Mouse (Mus musculus) layer of hippocampus, adult 9-11 months (tissue): ENCODE measurements at regions not wholly inside any gene's neighbourhood (a gene's known extent, or its start where the extent isn't known, plus 50 kb on each side); places are given as distances from the start of the nearest gene placed in this dataset.

Experiments used
- DNase-seq: peaks from one replicate; pipeline ENCODE4 v3.0.0; 2022

GRCm38 (mm10) chr13:83731481-83732006, 227.7 kb downstream of the Mef2c start:
- DNase-seq: no peak

DNA sequence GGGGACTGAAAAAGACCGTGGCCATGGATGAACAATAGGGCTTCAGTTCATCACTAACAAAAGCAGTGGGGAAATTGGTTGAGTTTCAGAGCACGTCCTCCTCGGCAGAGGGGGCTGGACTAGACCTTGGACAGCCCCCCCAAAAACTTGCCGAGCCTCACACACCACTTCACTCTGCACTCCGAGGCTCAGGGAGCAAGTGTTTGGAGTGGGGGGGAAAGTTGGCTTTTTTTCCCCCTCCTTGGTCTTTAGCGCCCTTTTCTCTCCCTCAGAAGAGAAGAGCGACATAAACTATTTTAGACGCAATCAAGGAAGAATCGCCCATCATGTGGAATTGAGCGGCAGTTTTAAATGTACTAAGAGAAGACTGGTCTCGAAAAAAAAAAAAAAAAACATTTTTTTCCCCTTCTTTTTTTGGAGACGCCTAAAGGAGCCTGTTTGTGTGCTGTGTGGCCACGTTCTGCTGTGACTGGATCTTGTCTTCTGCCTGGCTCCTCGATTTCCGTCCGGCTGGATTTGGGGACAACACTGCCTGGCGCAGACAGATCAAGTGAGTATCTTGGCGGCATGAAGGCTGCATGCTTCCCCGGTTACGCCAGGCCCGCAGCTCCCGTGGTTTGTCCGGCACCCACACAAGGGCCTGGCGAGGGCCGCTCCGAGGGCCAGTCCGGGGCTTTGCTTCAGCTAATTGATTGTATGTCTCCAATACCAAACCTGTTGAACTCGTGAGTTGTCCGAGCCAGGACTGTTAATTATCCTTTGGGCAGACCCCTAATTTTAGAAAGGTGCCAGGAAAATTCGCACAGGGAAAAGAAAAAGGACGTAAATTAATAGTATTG, 228.7 kb downstream of the Mef2c start:
- DNase-seq: peak; percentile 79

GRCm38 (mm10) chr13:83733231-83733990, 229.6 kb downstream of the Mef2c start:
- no peak for DNase-seq

GRCm38 (mm10) chr13:83733991-83734610, 230.3 kb downstream of the Mef2c start:
- no peak for DNase-seq

DNA sequence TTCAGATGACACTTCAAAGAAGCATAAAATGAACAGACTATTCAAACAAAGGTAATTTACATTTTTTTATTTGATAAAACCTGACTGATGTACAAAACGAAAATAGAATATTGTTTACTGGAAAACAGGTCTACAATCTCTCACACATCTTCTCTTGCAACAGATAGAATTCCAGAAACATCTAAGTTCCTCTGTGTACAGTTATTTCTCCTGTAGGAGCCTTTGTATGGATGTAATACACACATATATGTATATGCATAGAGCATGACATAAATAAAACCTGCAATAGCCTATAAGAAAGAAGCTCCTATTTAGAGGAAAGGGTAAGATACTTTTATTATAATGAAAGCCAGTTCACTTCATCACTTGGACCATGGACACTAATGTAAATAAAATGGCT, 230.8 kb downstream of the Mef2c start:
- no peak for DNase-seq

- DNase-seq: no peak
These were observed 231.3 kb downstream of the Mef2c start for GRCm38 (mm10) chr13:83735101-83735500.

DNA sequence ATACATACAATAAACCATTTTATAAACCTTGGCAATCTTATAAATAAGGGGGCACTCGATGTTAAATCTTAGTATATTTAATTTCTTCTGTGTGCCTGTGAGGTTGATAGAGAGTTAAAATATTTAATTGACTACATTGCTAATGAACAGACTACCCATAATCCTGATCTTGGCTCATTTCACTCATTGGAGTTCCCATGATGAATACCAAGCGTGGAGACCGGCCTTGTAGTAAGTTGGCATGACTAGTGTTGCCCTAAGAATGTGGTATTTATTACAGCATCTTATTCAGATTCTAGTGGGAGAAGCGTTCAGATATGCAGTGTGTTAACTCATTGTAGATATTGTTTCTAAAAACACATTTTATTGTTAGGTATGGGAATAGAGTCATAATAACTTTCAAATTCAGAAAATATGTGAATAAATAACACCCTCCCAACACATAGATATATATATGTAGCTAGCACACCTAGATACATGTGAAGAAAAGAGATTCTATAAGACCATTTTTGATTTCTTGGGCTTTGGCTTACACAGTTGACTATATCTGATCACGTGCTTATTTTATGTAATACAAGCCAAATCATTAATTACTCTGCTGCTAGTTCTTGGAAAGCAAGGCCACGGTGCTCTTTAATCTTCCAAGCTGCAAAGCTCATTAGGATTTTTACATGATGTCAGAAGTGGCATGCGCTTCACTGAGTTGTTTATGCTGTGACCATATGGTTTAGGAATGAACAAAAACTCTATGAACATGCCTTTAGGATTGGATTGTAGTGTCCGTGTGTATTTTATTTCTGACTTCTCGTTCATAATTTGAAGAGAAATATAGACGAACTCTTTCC, 232.0 kb downstream of the Mef2c start:
- no peak for DNase-seq

GRCm38 (mm10) chr13:83737031-83737825, 233.4 kb downstream of the Mef2c start:
- DNase-seq: no peak

DNA sequence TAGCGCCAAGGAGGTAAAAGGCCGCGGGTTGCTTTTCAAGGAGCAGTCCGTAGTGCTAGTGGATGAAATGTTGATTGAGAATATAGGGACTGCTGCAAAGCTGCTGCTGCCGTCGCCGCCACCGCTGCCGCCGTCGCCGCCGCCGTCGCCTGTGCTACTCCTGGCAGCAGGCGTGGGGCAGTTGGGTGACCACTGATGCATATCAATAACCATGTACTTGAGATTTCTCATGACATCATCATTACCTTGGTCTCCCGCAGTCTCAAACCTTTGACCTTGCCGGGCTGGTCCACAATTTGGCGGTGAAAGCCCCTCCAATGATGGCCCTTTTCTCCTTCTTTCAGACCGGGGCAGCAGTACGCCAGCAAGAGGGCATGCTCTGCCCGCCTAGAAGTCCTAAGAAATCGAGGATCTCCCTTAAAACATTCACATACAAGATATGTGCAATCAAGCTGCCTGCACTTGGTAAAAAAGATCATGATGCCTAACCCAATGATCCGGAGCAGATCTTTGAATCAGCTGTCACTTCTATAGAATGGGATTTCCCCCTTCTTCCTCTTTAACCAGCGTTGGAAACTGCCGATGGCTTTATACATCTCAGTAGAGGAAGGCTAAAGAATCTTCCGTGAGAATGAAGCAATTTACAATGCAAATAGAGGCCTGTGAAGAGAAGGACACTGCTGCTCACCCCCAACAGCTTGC, 234.1 kb downstream of the Mef2c start:
- no peak for DNase-seq

- DNase-seq: no peak
These were observed 234.7 kb downstream of the Mef2c start for GRCm38 (mm10) chr13:83738528-83738981.

DNA sequence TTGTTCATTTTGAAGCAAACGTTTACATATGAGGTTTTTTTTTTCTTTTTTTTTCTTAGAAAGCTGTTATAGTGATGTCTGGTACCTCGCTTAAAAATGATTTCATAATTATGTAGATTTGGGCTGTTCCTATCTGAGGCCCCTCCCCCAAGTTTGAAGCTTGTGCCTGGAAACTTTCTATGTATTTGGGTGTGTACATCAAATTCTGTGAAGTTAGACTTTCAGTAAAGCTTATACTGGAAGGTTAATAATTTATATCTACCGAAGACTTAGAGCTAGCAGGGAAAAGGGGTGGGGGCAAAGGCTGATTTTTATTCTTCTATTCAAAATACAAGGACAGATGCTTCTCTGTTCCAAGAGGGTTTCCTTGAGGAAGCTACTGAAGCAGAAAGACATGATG, 235.3 kb downstream of the Mef2c start:
- no peak for DNase-seq

DNA sequence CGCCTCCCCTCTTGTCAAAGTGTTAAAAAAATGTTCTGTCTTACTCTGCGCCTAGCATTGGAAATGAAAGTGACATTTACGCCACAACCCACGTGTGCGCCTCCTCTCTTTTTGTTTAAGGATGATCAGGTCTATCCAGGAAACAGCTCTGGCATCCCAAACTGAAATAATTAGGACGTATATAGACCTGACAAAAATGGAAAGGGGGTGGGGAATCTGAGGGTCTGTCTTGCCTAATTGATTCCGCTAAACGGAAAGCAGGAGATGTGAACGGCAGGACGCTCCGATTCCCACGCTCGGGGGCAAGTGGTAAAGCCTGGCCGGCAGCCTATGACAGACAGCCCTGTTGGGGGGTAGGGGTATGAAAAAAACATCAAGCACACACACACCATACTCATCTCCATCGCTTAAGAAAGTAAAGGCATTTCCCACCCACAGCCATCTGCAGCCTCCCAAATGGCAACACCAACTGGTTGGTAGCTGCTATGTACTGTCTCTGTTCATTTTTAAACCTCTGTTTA, 235.8 kb downstream of the Mef2c start:
- DNase-seq: peak; percentile 93

- DNase-seq: no peak
These were observed 236.3 kb downstream of the Mef2c start for GRCm38 (mm10) chr13:83740101-83740500.

GRCm38 (mm10) chr13:83740771-83741170, 236.9 kb downstream of the Mef2c start:
- DNase-seq: no peak

DNA sequence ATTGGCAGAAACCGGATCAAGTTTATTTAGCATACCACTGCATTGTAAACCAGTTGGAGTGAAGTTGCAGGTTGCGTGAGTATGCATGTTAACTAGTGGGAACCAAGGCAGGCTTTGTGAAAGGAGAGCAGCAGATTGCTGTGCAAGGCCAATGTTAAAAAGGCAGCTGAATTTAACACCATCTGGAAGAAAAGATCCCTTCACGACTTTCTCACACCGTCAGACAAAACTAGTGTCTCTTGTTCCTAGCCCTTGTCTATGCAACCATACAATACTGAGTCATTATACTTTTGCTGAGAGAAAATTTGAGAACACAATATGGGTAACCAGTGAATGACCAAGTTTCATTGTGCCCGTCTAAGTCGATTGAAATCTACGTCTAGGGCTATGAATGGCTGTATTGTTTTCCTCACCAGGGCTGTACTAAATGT, 237.8 kb downstream of the Mef2c start:
- peak; percentile 51 for DNase-seq

GRCm38 (mm10) chr13:83742102-83742501, 238.3 kb downstream of the Mef2c start:
- DNase-seq: no peak

DNA sequence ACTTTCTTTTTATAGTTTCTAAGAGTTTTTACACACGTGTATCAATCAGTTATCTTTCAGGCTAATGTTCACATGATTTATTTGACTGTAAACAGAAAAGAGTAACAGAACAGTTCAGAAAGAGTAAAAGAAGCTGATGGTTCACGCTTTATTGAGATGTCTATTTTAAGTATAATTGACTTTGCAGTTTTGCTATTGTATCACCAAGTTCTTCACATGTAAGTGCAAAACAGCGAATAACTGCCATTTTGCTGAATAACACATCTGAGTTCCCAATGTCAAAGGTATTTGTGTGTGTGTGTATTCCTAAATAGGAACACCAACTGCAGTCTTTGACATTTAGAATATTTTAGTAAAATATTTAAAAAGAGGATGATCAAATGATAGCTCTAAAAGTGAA, 238.7 kb downstream of the Mef2c start:
- DNase-seq: no peak

DNA sequence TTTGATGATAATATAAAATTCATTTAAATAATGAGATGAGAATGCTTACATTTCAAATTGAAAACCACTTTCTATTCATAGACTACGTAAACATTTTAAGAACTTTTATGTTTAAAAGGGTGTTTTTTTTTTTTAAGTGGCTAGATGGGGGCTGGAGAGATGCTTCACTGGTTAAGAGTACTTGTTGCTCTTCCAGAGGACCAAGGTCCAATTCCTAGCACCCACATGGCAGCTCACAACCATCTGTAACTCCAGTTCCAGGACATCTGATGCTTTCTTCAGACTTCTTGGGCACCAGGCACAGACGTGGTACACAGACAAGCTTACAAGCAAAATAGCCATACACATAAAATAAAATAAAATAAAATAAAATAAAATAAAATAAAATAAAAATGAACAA, 239.5 kb downstream of the Mef2c start:
- DNase-seq: no peak

DNA sequence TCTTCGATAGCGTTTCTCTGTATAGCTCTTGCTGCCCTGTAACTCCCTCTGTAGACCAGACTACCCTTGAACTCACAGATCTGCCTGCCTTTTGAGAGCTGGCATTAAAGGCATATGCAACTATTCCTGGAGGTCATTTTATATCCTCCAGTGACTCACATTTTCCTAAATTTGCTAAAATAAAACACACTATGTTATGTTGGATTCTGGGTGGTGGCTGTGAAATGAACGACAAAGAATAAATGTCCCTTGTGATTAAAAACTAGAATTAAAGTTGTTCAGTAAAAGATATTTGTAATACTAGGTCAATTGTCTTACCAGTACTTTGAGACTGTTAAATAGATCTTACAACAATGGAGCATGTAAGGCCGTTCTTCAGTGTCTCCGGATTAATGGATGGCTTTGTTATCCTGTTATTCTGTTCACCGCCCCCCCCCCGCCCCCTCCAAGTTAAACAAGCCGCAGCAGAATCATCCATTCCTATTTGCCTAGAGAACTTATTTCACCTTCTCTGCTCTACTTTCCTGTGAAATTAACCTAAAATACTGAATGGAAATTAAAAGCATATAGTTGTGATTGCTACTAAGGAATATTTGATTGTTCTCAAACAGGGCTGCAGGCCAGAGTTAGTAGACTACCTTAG, 240.4 kb downstream of the Mef2c start:
- DNase-seq: no peak

DNA sequence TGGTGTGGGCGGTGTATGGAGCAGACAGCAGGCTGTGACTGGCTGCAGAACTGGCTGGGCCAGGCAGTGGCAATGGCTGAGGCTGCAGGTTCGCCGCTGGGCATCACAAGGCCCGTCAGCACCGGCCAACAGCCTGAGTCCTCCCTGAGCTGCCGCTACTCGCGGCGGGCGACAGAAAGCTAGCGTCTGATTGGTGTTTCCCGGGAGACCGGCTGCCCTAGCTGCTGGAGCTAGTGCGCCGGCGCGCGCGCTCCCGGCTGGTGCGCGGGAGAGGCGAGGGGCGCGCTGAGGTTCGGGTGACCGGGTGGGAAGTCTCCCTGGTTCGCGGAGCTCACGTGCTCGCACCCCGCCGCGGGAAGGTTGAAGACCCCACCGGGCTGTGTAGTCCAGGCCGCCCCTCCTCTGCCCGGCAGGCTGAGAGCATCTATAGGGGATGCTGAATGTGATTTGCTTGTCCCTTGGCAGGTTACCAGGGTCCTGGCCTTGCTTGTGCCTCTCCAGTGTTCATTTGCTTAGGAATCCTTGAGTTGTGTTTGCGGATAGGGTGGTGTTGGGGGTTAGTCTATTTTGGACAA, 241.2 kb downstream of the Mef2c start:
- DNase-seq: peak; percentile 96
